Mouse (Mus musculus): Measurements from ENCODE around the gene Mrps18a.
A peak's percentile ranks its signal among the peaks of the same experiment; 100 is the strongest.

The Mrps18a gene

DNA sequence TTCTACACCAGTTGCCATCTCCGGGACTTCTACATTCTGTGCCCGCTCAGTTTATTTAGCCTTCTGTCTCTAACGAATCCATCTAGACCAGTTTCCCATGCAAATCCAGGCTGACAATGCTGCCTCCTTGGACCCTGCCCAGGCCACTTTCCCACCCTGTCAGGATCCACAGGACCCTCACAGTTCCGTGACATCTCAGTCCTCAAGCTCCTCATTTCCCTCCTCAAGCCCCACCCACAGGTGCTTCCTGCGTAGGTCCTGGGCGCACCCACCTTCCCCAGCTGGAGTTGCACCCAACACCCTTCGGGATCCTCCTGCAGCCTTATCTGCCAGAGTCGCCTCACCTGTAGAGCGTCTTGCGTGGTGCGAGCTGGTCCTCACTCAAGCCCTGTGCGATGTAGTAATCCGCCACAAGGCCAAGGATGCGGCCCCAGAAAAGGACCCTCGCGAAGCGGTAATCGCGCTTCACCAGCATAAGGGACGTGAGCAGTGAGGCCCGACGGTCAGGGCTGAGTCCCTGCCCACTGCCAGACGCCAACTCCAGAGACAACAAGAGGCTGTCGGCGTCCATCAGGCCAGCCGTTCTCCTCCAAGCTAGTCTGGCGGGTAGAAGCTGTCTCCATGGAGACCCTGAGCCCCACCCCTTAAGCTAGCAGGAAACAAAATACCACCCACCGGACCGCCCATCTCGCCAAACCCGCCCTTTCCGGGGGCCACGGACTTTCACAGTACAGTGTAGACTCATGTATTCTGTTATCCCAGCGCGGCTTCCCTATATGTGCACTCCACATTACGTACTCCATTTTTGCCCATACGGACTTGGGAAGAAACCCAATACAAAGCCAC lies 33.0 kb downstream of the Mrps18a start, which contains the start of gene Rsph9:
Gene Rsph9, minus strand, starts transcription at position 639 of the 846 bp plus-strand sequence.
- DNase-seq (ENCODE audit: low spot score): peak; percentile 89

DNA sequence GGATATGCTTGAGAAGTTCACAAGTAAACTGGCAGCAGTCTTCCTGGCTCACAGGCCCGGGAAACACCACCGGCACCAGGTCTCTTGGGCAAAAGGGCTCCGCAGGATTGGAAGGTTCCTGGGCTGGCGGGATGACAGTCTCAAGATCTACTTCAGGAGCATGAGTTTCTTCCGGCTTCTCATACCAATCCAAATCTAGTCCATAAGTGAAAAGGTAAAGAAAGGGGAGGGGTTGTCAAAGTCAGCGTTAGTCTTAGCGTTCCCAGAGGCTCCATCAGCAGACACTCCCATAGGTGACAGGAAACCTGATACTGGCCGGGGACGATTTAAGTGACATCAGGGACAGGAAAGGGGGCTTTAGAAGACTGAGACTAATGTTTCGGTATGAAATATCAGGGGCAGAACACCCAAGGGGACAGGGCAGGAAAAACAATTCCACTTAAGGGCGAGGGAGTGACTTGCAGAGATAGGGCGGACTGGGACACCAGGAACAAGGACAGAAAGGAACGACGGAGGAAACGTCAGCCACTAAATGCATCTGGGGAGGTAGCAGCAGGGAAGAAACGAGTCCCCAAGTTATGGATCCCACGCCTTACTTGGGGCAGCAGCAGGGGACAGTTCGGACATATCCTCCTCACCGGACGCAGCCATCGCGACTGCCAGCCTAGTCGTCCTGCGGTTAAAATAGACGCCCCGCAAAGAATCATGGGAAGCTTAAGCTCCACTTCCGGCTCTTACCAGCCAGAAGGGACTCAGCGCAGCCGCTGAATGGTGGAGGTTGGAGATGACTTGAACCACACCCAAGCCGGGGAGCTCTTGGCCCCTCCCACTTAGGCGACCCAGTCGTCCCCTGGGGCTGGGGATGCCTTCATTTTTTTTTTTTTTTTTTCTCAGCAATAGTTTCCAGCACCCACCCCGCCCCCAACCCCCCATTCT lies 42.3 kb downstream of the Mrps18a start, which contains the start of gene Mad2l1bp:
Gene Mad2l1bp, minus strand, starts transcription at position 707 of the 936 bp plus-strand sequence.
- DNase-seq (ENCODE audit: low spot score): peak; percentile 89

DNA sequence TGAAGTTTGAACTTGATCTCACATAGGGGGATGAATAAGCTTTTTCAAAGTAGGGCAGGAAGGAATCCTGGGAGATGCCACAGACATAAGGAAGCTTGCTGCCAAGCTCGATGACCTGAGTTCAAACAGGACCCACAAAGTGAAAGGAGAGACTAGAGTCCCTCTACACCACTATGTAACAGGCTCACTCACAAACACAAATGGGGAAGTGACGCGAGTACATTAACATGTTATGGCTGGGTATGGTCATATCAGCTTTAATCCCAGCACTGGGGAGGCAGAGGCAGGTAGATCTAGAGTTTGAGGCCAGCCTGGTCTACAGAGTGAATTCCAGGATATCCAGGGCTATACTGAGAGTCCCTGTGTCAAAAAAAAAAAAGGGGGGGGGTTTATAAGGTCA lies 43.5 kb downstream of the Mrps18a start:
- DNase-seq (ENCODE audit: low spot score): no peak

DNA sequence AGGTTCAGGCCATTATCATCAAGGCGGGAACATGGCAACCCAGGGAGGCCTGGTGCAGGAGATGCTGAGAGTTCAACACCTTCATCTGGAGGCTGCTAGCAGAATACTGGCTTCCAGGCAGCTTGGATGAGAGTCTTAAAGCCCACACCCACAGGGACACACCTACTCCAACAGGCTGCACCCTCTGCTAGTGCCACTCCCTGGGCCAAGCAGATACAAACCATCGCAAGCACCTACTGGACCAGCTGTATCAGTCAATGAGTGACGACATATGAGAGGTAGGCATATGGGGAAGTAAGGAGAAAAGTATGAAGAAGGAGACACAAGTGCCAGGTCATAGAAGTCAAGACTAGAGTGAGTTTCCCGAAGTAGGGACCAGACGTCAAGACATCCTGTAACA lies 45.9 kb downstream of the Mrps18a start:
- no peak for DNase-seq (ENCODE audit: low spot score)

DNA sequence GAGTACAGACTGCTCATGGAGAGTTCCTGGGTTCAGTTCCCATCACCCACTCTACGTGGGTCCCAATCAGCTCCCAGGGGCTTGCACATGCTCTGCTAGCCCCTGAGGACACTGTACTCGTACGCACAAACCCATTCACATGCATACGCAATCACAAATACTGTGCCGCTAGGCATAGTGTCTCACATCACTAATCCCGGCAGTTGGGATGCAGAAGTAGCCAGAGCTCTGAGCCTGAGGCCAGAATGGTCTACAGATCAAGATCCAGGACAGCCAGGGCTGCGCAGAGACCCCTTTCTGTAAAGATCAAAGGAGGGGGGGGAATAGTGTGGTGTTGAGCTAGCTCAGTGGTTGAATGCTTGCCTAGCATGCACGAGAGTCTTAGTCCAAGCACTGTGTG lies 46.3 kb downstream of the Mrps18a start:
- no peak for DNase-seq (ENCODE audit: low spot score)

DNA sequence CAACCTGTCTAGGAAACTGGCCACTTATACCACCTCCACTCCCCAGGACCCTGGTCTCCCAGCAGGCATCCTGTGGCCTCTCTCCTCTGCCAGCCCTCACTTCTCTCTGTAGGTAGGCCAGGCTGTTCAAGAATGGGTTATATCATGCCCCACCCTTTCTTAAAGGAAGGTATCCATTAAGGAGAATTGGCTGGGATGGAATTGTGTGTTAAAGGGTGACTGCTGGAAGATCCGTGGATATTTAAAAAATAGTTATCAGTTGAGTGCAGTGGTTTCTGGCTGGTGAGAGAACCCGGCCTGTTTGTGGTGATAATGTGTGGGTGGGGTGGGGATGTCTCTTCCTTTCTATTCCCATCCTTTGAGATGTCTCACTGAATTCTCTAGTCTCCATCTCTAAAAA lies 48.5 kb downstream of the Mrps18a start:
- no peak for DNase-seq (ENCODE audit: low spot score)

DNA sequence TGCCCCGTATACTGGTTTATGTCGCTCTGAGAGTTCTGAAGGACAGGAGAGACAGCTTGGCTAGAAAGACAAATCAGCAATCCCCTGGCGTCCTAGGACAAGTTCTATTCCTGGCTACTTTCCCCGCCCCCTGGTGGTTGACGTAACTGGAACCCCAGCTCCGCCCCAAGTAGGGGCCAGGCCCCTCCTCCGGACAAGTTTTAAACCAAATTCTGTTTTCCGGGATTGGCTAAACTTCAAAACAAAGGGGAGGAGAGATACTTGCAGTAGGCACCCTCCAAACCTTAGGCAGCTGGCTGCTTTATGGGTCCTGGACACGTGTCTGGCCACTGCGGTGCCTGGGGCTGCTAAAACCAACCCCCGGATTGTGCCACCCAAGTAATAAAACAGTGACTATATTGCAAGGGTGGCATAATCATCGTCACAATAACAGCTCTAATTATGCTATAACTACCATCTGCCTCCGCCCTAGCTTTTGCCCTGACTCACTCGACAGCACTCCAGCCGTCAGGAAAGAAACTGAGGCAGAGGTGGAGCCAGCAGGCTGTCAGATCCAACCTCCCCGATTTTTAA lies 49.4 kb downstream of the Mrps18a start:
- DNase-seq (ENCODE audit: low spot score): peak; percentile 94

DNA sequence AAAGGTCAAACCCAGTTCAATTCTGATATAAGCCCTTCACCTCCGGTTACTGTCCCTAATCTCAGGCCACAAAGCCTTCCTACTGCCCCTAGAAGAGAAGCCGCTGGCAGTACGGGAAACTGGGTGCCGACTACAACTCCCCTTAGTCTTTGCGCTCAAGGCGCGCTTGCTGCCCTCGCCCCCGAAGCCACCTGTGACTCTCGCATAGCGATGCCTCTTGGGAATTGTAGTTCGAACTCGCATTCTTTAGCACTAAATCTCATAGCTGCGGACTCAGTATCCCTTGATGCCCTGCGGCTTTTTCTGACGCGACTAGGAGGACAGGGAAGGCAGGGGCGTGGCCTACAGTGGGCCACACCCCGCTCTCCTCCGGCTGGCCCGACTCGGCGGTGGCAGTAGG lies 49.9 kb downstream of the Mrps18a start, which contains the start of gene Gtpbp2:
Gene Gtpbp2, plus strand, starts transcription at position 347 of the 400 bp plus-strand sequence.
- DNase-seq (ENCODE audit: low spot score): peak; percentile 95

DNA sequence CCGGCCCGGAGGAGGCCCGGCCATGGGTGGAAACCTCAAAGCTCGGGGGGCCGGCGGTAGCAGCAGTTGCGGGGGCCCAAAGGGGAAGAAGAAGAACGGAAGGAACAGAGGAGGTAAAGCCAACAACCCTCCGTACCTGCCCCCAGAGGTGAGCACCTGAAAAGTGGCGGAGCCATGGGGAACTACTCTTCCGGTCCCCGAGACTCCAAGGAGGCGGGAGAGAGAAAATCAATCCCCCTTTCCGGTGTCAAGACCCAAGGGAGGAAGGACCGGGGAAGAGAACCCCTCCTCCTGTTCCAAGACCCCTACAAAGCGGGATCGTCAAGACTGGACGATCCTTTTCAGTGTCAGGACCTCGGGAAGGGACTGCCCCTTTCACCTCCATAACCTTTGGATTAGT lies 50.4 kb downstream of the Mrps18a start:
- DNase-seq (ENCODE audit: low spot score): peak; percentile 52

DNA sequence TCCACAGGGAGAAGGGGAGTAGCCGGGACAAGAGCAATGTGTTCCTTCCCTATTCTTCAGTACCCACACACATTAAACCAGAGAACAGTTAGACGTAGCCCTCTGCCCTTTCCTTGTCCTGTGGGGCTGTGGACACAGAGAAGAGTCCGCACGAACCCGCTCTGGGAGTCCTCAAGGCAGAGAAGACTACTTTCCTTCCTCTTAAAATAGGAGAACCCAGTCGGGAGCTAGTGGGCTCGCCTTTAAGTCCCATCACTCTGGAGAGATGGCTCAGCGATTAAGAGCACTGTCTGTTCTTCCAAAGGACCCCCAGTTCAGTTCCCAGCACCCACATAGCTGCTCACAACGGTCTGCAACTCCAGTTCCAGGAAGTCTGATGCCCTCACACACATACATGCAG lies 50.9 kb downstream of the Mrps18a start:
- no peak for DNase-seq (ENCODE audit: low spot score)

DNA sequence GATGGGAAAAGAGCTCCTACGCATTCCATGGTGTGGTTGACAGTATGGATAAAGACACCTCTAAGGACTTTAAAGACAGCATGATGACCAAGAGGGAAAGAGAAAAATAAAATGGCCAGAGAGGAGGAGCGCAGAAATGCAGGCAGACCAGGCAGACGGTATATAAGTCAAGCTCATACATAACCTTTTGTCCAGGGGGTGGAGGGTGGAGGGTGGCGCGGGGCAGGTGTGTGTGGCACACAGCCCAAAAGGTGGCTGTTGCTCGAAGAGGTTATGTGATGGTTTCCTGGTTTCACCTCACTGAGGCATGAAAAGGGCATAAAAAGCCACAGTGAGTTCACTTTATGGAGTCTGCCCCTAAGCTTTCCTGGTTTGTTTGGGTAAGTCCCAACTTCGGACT lies 51.8 kb downstream of the Mrps18a start:
- no peak for DNase-seq (ENCODE audit: low spot score)

DNA sequence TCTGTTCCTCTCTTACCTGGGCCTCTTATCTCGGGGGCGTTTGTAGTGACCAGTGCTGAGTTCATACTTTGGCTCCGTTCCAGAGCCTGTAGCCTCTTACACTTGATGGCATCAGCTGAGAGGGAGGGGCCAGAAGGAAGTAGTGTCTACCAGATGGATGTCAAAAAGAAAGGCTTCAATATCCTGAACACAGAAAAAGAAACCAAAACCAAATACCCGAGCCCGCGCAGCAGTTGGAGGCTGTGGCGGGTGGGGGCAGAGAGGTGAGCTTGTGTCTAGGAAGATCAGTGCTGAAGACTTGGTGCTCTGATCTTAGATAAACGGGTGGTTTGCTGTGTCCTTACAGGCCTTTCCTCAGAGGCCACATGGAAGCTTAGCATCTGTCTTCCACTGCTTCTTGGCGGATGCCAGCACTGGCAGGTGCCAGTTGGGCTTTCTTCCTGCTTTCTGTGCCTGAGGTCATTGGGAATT lies 52.2 kb downstream of the Mrps18a start:
- DNase-seq (ENCODE audit: low spot score): peak; percentile 31

DNA sequence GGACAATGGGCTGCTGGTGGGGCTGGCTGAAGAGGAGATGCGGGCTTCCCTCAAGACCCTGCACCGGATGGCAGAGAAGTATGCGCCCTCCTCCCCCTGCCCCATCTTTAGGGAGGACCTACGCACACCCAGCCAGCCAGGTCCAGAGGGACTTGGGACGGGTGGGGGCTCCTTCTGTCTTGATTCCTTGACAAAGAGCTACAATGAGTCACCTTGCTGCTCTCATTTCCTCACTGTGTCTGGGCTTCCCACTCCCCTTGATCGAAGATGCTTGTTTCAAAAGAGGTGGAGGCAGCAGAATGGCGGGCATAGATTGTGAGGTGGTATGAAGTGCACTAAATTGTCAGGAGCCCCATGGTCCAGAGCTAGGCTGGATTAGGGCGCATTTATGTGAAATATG lies 53.5 kb downstream of the Mrps18a start:
- DNase-seq (ENCODE audit: low spot score): no peak

DNA sequence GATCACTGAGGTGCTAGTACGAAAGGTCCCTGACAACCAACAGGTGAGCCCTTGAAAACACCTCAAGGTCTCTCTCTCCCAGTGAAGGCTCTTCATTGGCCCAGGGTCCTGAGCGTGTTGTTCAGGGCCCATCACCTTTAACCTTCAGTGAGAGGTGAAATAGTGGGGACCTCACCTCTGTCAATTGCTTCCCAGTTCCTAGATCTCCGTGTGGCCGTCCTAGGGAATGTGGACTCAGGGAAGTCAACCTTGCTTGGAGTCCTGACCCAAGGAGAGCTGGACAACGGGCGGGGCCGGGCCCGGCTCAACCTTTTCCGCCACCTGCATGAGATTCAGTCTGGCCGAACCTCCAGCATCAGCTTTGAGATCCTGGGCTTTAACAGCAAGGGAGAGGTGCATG lies 54.0 kb downstream of the Mrps18a start:
- no peak for DNase-seq (ENCODE audit: low spot score)

DNA sequence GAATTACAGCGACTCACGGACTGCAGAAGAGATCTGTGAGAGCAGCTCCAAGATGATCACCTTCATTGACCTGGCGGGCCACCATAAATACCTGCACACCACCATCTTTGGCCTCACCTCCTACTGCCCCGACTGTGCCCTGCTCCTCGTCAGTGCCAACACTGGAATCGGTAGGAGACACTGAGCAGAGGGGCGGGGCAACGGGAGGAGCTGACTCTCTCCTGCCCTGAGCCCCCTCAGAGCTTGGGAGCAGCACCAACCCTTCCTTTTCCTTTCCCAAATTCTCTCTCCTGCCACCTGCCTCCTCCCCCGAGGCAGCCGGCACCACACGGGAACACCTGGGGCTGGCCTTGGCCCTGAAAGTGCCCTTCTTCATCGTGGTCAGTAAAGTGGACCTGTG lies 54.7 kb downstream of the Mrps18a start:
- DNase-seq (ENCODE audit: low spot score): no peak

DNA sequence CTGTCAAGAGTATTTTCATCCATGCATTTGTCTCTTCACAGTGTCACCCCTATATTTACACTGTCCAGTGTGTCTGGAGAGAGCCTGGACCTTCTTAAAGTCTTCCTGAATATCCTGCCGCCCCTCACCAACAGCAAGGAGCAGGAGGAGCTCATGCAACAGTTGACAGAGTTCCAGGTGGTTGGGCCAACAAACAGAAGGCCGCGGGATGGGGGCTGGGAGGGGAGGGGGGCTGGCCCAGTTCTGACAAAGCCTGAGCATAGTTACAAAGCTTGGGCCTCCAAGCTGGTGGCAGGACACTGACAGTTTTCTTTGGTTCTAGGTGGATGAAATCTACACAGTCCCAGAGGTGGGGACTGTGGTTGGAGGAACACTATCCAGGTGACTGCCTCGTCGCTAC lies 55.5 kb downstream of the Mrps18a start:
- DNase-seq (ENCODE audit: low spot score): no peak

DNA sequence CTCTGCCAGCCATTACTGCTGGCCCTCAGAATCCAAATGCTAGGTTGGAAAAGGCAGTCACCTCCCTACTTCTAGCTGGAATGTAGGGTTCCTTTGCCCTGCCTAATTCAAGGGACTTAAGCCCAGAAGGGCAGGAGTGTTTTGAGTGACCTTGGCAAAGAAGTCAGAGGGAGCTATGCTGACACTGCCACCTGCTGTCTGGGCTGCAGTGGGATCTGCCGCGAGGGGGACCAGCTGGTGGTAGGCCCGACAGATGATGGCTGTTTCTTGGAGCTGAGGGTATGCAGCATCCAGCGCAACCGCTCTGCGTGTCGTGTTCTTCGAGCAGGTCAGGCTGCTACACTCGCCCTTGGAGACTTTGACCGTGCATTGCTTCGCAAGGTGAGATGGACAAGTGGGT lies 56.2 kb downstream of the Mrps18a start:
- DNase-seq (ENCODE audit: low spot score): no peak

DNA sequence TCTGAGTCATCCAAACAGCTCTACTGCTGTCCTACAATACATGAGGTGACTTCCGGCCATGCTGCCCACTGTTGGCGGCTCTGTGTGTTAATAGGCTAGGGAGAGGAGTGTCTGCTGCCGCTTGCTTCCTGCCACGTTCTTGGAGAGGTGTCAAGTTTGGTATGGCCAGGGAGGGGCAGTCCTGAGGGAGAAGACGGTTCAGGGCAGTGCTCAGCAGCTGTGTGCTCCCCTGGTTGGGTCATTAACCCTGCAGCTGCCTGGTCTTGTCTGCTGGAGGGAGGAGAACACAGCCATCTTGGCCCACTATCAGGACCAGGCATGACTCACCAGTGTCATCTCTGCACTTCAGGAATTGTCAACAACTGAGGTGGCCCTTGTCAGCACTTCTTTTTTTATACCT lies 57.5 kb downstream of the Mrps18a start:
- no peak for DNase-seq (ENCODE audit: low spot score)

DNA sequence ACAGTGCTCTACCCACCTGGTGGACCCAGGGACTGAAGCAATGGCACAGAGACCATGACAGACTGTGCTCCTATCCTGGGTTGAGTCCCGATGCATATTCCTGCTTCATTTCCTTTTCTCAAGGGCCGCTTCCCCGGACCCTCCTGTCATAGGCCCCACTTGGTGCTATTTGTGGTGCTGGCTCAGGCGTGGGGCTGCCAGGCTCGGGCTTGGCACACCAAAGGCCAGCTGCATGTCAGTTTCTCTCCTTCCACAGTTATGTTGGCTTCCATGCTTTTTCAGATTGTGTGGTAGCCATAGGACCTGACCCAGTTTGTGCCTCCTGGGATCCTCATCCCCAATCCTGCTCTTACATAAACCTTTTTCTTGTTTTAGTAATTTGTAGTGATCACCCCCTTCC lies 58.0 kb downstream of the Mrps18a start:
- no peak for DNase-seq (ENCODE audit: low spot score)

DNA sequence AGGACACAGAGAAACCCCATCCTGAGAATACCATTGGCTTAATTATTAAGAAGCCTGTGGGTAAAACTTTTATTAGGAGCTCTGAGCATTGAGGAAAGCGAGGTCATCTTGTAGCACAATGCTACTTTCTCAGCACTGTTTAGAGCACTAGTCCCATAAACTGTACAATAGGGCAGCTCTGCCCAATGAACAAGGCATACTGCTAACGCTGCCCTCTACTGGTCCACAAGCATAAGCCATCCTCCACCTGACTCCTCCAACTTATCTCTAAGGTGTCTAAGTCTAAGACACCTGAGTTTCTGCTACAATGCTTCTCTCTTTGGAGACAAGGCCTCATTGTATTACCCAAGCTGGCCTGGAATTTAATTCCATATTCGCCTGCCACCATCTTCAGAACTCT lies 59.8 kb downstream of the Mrps18a start:
- no peak for DNase-seq (ENCODE audit: low spot score)
